Mouse (Mus musculus): ENCODE results near the gene Ccnq.

DNA sequence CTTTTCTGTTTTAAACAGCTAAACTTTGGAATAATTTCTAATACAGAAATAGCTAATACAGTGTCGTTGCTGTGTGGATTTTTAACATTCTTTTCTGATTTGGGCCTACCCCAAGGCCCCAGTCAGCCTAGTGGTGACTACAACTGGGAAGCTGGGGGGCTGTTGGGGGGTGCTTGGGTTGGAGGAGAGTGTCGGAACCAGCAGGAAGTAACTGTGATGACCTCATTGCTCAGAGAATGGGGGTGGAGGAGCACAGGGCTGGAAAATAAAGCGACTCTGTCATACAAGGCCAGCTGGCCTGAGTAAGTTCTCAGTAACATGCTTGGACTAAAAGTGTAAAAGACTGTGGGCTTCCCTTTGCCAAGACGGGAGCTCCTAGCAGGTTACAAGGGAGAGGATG is 6.1 kb downstream of the Ccnq start:
- TF ChIP-seq POLR2A (IDR thresholded peaks at IDR 0.05; ENCODE audit: low read depth, low read length) (no peak), CTCF (conservative IDR thresholded peaks at IDR 0.05; ENCODE audit: insufficient read depth, insufficient read length, low read depth, low read length) (no peak)
